Mouse (Mus musculus): ENCODE results near the gene Tnfrsf1b. TPM values are rescaled to one million over a fixed set of nuclear protein-coding genes. Genes with fewer than 3 reads are reported as not detected.

The Tnfrsf1b gene
- 107 and 112 TPM in 2 replicates for total RNA-seq (2015)
- 113 and 122 TPM in 2 replicates for total RNA-seq (2017)

GRCm38 (mm10) chr4:145246173-145247011, at the start of gene Tnfrsf1b:
Gene Tnfrsf1b, minus strand, starts transcription at chr4:145246870.
- ATAC-seq (ENCODE audit: poor library complexity, severe bottlenecking), result peak; percentile 81

- ATAC-seq (ENCODE audit: poor library complexity, severe bottlenecking), result peak; percentile 58
Measured at GRCm38 (mm10) chr4:145295589-145296300, 49.1 kb upstream of the Tnfrsf1b start.

- ATAC-seq (ENCODE audit: poor library complexity, severe bottlenecking), result peak; percentile 43
Measured at GRCm38 (mm10) chr4:145294588-145294987, 47.9 kb upstream of the Tnfrsf1b start.

- ATAC-seq (ENCODE audit: poor library complexity, severe bottlenecking), result peak; percentile 95
Measured at GRCm38 (mm10) chr4:145286369-145287120, 39.9 kb upstream of the Tnfrsf1b start.

- ATAC-seq (ENCODE audit: poor library complexity, severe bottlenecking), result no peak
Measured at GRCm38 (mm10) chr4:145284675-145285074, 38.0 kb upstream of the Tnfrsf1b start.

- ATAC-seq (ENCODE audit: poor library complexity, severe bottlenecking), result no peak
Measured at GRCm38 (mm10) chr4:145283441-145283840, 36.8 kb upstream of the Tnfrsf1b start.

- no peak for ATAC-seq (ENCODE audit: poor library complexity, severe bottlenecking)
Measured at GRCm38 (mm10) chr4:145280966-145281365, 34.3 kb upstream of the Tnfrsf1b start.

- ATAC-seq (ENCODE audit: poor library complexity, severe bottlenecking), result no peak
Measured at GRCm38 (mm10) chr4:145278724-145279370, 32.2 kb upstream of the Tnfrsf1b start.

GRCm38 (mm10) chr4:145278231-145278630, 31.6 kb upstream of the Tnfrsf1b start:
- ATAC-seq (ENCODE audit: poor library complexity, severe bottlenecking), result peak; percentile 34; the same call in 1 of the 2 replicates

GRCm38 (mm10) chr4:145276368-145277249, 29.9 kb upstream of the Tnfrsf1b start:
- peak; percentile 79 for ATAC-seq (ENCODE audit: poor library complexity, severe bottlenecking)

GRCm38 (mm10) chr4:145274887-145275286, 28.2 kb upstream of the Tnfrsf1b start:
- no peak for ATAC-seq (ENCODE audit: poor library complexity, severe bottlenecking)

- no peak for ATAC-seq (ENCODE audit: poor library complexity, severe bottlenecking)
Measured at GRCm38 (mm10) chr4:145273923-145274322, 27.3 kb upstream of the Tnfrsf1b start.

GRCm38 (mm10) chr4:145272763-145273162, 26.1 kb upstream of the Tnfrsf1b start:
- ATAC-seq (ENCODE audit: poor library complexity, severe bottlenecking), result no peak

- no peak for ATAC-seq (ENCODE audit: poor library complexity, severe bottlenecking)
Measured at GRCm38 (mm10) chr4:145271634-145272033, 25.0 kb upstream of the Tnfrsf1b start.

- ATAC-seq (ENCODE audit: poor library complexity, severe bottlenecking), result peak; percentile 79
Measured at GRCm38 (mm10) chr4:145270136-145270535, 23.5 kb upstream of the Tnfrsf1b start.

- ATAC-seq (ENCODE audit: poor library complexity, severe bottlenecking), result peak; percentile 39
Measured at GRCm38 (mm10) chr4:145267631-145268110, 21.0 kb upstream of the Tnfrsf1b start.

GRCm38 (mm10) chr4:145266505-145266904, 19.8 kb upstream of the Tnfrsf1b start:
- ATAC-seq (ENCODE audit: poor library complexity, severe bottlenecking), result no peak

- no peak for ATAC-seq (ENCODE audit: poor library complexity, severe bottlenecking)
Measured at GRCm38 (mm10) chr4:145264761-145265160, 18.1 kb upstream of the Tnfrsf1b start.

- ATAC-seq (ENCODE audit: poor library complexity, severe bottlenecking), result no peak
Measured at GRCm38 (mm10) chr4:145263583-145263982, 16.9 kb upstream of the Tnfrsf1b start.
